In the genomic region with DNA sequence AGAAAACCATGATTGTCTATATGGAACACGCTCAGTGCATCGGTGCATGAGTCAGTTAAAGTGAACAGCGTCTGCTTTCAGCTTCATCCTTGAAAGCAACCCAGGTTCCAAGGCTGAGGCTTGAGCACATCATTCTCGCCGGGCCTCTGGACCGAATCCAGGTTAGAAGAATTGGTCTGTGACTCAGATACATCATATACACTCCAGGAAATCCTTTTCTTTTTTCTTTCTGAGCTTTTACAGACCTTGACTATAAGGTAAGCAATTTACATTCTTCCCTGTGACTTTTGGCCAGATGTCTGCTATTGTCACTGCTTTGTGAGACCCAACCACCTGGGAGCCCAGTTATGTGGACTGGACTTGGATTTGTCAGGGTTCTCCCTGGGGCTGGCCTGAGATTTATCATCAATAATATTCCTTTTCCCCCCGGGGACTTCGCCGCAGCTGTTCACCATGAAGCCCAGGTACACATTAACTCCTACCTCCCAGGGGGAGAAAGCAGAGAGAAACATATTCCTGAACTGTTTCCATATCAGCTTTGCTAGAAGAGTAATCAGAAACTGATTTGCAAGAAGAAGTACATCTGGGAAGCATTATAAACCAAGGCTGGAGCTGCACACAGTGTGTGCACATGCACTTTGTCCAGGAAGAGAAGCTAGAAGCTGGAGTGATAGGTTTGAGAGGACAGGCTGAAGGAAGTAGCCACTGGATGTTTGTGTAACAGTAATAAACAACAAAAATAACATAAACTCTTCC, we compare ENCODE assay signal across 14 mouse cellular contexts. TPM values are rescaled to one million over a fixed set of nuclear protein-coding genes. Genes with fewer than 3 reads are reported as not detected.
DNase-seq lines count a peak whose midpoint lies in the region; ATAC-seq and TF ChIP-seq lines count a peak whose summit lies in the region.
"Had no signal": no experiment of that assay in that cellular context is flagged by ENCODE, and none has a peak within 500 bp of the region (broad histone marks: within the 10 kb centered on the region; RNA-seq: fewer than 3 reads in every experiment).

No protein-coding gene starts in this region.

- no peak for ATAC-seq in forebrain, embryonic 13.5 days
- no peak for ATAC-seq in forebrain, postnatal 0 days
- ATAC-seq in lung, embryonic 14.5 days (ENCODE audit: insufficient read depth): no peak
- peak; percentile 69; the same call in 1 of the 2 replicates for ATAC-seq in embryonic facial prominence, embryonic 13.5 days (ENCODE audit: insufficient number of reproducible peaks, insufficient read depth, low FRiP score, low TSS enrichment, low read depth)
- ATAC-seq in cerebellum, adult (ENCODE audit: insufficient number of reproducible peaks, low FRiP score, low TSS enrichment): no peak

- H3K9ac ChIP-seq in forebrain, embryonic 13.5 days: no peak overlapping the region
- no peak overlapping the region for H3K9ac ChIP-seq in forebrain, postnatal 0 days
- H3K9ac ChIP-seq in lung, embryonic 14.5 days: no peak overlapping the region
- H3K9ac ChIP-seq in embryonic facial prominence, embryonic 13.5 days: no peak overlapping the region
- H3K9ac ChIP-seq: hindbrain, embryonic 15.5 days had no signal

- TF ChIP-seq CTCF in forebrain, postnatal 0 days (IDR thresholded peaks at IDR 0.05; ENCODE audit: low read depth): no peak
- TF ChIP-seq CTCF in lung, embryonic 14.5 days (IDR thresholded peaks at IDR 0.05; ENCODE audit: low read depth): no peak

- peaks cover 17% of the 10 kb centered on the region; the same call in 1 of the 2 replicates for H3K4me1 ChIP-seq in forebrain, embryonic 13.5 days
- 0 out of 2 replicates have a peak, but pooled peaks cover 3% of the 10 kb centered on the region for H3K4me1 ChIP-seq in forebrain, postnatal 0 days (ENCODE audit: insufficient read depth)
- peaks cover 30% of the 10 kb centered on the region for H3K4me1 ChIP-seq in lung, embryonic 14.5 days (ENCODE audit: insufficient read depth)
- H3K4me1 ChIP-seq in embryonic facial prominence, embryonic 13.5 days: peaks cover 42% of the 10 kb centered on the region

- H3K27ac ChIP-seq in forebrain, embryonic 13.5 days: peak overlapping the region; percentile 31; the same call in 1 of the 2 replicates
- no peak overlapping the region for H3K27ac ChIP-seq in forebrain, postnatal 0 days (ENCODE audit: low read depth, low read length)
- peak overlapping the region; percentile 78 for H3K27ac ChIP-seq in lung, embryonic 14.5 days (ENCODE audit: low read depth)
- H3K27ac ChIP-seq in embryonic facial prominence, embryonic 13.5 days: peak overlapping the region; percentile 80
- H3K27ac ChIP-seq: macrophage had no signal

- H3K36me3 ChIP-seq in forebrain, embryonic 13.5 days (ENCODE audit: poor library complexity, severe bottlenecking): no peaks in the 10 kb centered on the region
- H3K36me3 ChIP-seq in forebrain, postnatal 0 days (ENCODE audit: insufficient read depth): no peaks in the 10 kb centered on the region
- H3K36me3 ChIP-seq in lung, embryonic 14.5 days (ENCODE audit: insufficient read depth): no peaks in the 10 kb centered on the region
- no peaks in the 10 kb centered on the region for H3K36me3 ChIP-seq in embryonic facial prominence, embryonic 13.5 days
- H3K36me3 ChIP-seq: hindbrain, embryonic 15.5 days had no signal

- no peaks in the 10 kb centered on the region for H3K9me3 ChIP-seq in forebrain, embryonic 13.5 days (replicated peaks)
- H3K9me3 ChIP-seq in forebrain, postnatal 0 days (ENCODE audit: low read length): no peaks in the 10 kb centered on the region
- H3K9me3 ChIP-seq in lung, embryonic 14.5 days (ENCODE audit: low read depth, low read length): no peaks in the 10 kb centered on the region
- H3K9me3 ChIP-seq in embryonic facial prominence, embryonic 13.5 days: no peaks in the 10 kb centered on the region
- H3K9me3 ChIP-seq: hindbrain, embryonic 15.5 days had no signal

- DNase-seq in forebrain, postnatal 0 days: no peak
- peak; percentile 66 for DNase-seq in lung, embryonic 14.5 days
- DNase-seq in lung, postnatal 36 days: no peak
- peak; percentile 41 for DNase-seq in mesoderm, embryonic 11.5 days (ENCODE audit: low read depth, low spot score)
- DNase-seq in thymus, postnatal 10 days (ENCODE audit: low spot score in 2 of 2): no peak
- DNase-seq: cerebellum, adult 11 months had no signal

- WGBS in forebrain, embryonic 13.5 days: 80% methylated on average over 9 of the region's 9 CpGs
- 76% methylated on average over 9 of the region's 9 CpGs for WGBS in forebrain, postnatal 0 days
- 50% methylated on average over 9 of the region's 9 CpGs for WGBS in lung, embryonic 14.5 days
- WGBS in embryonic facial prominence, embryonic 13.5 days: 35% methylated on average over 9 of the region's 9 CpGs

- H3K27me3 ChIP-seq in forebrain, embryonic 13.5 days: no peaks in the 10 kb centered on the region
- H3K27me3 ChIP-seq in forebrain, postnatal 0 days (ENCODE audit: insufficient read depth, low read length): no peaks in the 10 kb centered on the region
- H3K27me3 ChIP-seq in lung, embryonic 14.5 days (ENCODE audit: insufficient read depth, low read length): no peaks in the 10 kb centered on the region
- no peaks in the 10 kb centered on the region for H3K27me3 ChIP-seq in embryonic facial prominence, embryonic 13.5 days
- H3K27me3 ChIP-seq: hindbrain, embryonic 15.5 days had no signal

- no peak overlapping the region for H3K4me2 ChIP-seq in forebrain, embryonic 13.5 days
- H3K4me2 ChIP-seq in forebrain, postnatal 0 days (ENCODE audit: low read depth): no peak overlapping the region
- H3K4me2 ChIP-seq in lung, embryonic 14.5 days: no peak overlapping the region
- no peak overlapping the region for H3K4me2 ChIP-seq in embryonic facial prominence, embryonic 13.5 days
- H3K4me2 ChIP-seq: hindbrain, embryonic 15.5 days had no signal

- H3K4me3 ChIP-seq in forebrain, embryonic 13.5 days: no peak overlapping the region
- H3K4me3 ChIP-seq in forebrain, postnatal 0 days (ENCODE audit: low read depth, low read length): no peak overlapping the region
- H3K4me3 ChIP-seq in lung, embryonic 14.5 days (ENCODE audit: low read depth, low read length): no peak overlapping the region
- H3K4me3 ChIP-seq in embryonic facial prominence, embryonic 13.5 days: no peak overlapping the region
- H3K4me3 ChIP-seq: hindbrain, embryonic 15.5 days had no signal

RNA-seq across cellular contexts. Expression of gene Gm6993, which starts 55.2 kb away (rescaled TPM):
- not detected in 2 replicates for polyA plus RNA-seq in forebrain, embryonic 13.5 days (2015; fragmentation: Nextera tagmentation; extraction: Ambion mirVana)
- not detected in 2 replicates for total RNA-seq in forebrain, postnatal 0 days (2014; rRNA removed)
- polyA plus RNA-seq in forebrain, postnatal 0 days (2015; fragmentation: Nextera tagmentation; extraction: Ambion mirVana): not detected in 2 replicates
- polyA plus RNA-seq in lung, embryonic 14.5 days (2014; fragmentation: Nextera tagmentation; extraction: Ambion mirVana): not detected in 2 replicates
- polyA plus RNA-seq in embryonic facial prominence, embryonic 13.5 days (2015; fragmentation: Nextera tagmentation; extraction: Ambion mirVana): not detected in 2 replicates
- total RNA-seq: left cerebral cortex, adult 18-20 months; neutrophil, adult 5-6 weeks had no signal
- polyA plus RNA-seq: frontal cortex, adult 2 months; hindbrain, embryonic 15.5 days; macrophage had no signal

Comparison
In these comparisons a context has a peak if more than half of its experiments do, and no peak if none do; other contexts are left out.
1. DNase-seq: peak in lung, embryonic 14.5 days (single experiment) and mesoderm, embryonic 11.5 days (single experiment); none in forebrain, postnatal 0 days (single experiment), lung, postnatal 36 days (single experiment) and thymus, postnatal 10 days (0 of 2).